Mouse (Mus musculus): ENCODE measurements at regions not wholly inside any gene's neighbourhood (a gene's known extent, or its start where the extent isn't known, plus 50 kb on each side); places are given as distances from the start of the nearest gene placed in this dataset.

- Histone ChIP-seq H3K4me2 (ENCODE audit: low read depth, low read length) (no peak overlapping the region), H3K27me3 (ENCODE audit: control insufficient read depth, insufficient read depth, low read length) (no peaks in the 10 kb centered on the region), H3K9ac (ENCODE audit: low read length) (no peak overlapping the region), H3K4me3 (replicated peaks; ENCODE audit: low read length) (no peak overlapping the region), H3K4me1 (ENCODE audit: control insufficient read depth, insufficient read depth, low read length) (no peaks in the 10 kb centered on the region), H3K27ac (ENCODE audit: low read length) (no peak overlapping the region), H3K36me3 (ENCODE audit: control insufficient read depth, insufficient read depth, low read length) (no peaks in the 10 kb centered on the region), H3K9me3 (replicated peaks; ENCODE audit: control insufficient read depth, low read length) (no peaks in the 10 kb centered on the region)
- WGBS, result 87% methylated on average over 1 of the region's 1 CpGs
- no peak for ATAC-seq (ENCODE audit: insufficient read depth, low FRiP score)
These were observed 589.9 kb upstream of the Pdcd1 start for GRCm38 (mm10) chr1:94642296-94642695.

GRCm38 (mm10) chr1:94658218-94658617, 605.9 kb upstream of the Pdcd1 start:
- Histone ChIP-seq H3K27ac (ENCODE audit: low read length) (no peak overlapping the region), H3K4me3 (replicated peaks; ENCODE audit: low read length) (no peak overlapping the region), H3K27me3 (ENCODE audit: control insufficient read depth, insufficient read depth, low read length) (no peaks in the 10 kb centered on the region), H3K9me3 (replicated peaks; ENCODE audit: control insufficient read depth, low read length) (no peaks in the 10 kb centered on the region), H3K4me2 (ENCODE audit: low read depth, low read length) (no peak overlapping the region), H3K4me1 (ENCODE audit: control insufficient read depth, insufficient read depth, low read length) (no peaks in the 10 kb centered on the region), H3K9ac (ENCODE audit: low read length) (no peak overlapping the region), H3K36me3 (ENCODE audit: control insufficient read depth, insufficient read depth, low read length) (no peaks in the 10 kb centered on the region)
- no peak for ATAC-seq (ENCODE audit: insufficient read depth, low FRiP score)

GRCm38 (mm10) chr1:94671641-94672040, 619.3 kb upstream of the Pdcd1 start:
- 63% methylated on average over 4 of the region's 4 CpGs for WGBS

GRCm38 (mm10) chr1:94700517-94700916, 612.9 kb upstream of the Fam174a start:
- 73% methylated on average over 1 of the region's 1 CpGs for WGBS
- H3K9me3 ChIP-seq (replicated peaks; ENCODE audit: control insufficient read depth, low read length), result no peaks in the 10 kb centered on the region
- no peak for ATAC-seq (ENCODE audit: insufficient read depth, low FRiP score)
- H3K27me3 ChIP-seq (ENCODE audit: control insufficient read depth, insufficient read depth, low read length), result no peaks in the 10 kb centered on the region
- no peak overlapping the region for H3K4me3 ChIP-seq (replicated peaks; ENCODE audit: low read length)
- no peaks in the 10 kb centered on the region for H3K36me3 ChIP-seq (ENCODE audit: control insufficient read depth, insufficient read depth, low read length)
- H3K4me2 ChIP-seq (ENCODE audit: low read depth, low read length), result no peak overlapping the region
- H3K9ac ChIP-seq (ENCODE audit: low read length), result no peak overlapping the region
- H3K27ac ChIP-seq (ENCODE audit: low read length), result no peak overlapping the region
- no peaks in the 10 kb centered on the region for H3K4me1 ChIP-seq (ENCODE audit: control insufficient read depth, insufficient read depth, low read length)

More at GRCm38 (mm10) chr1:94671641-94672040, 619.3 kb upstream of the Pdcd1 start:
- Histone ChIP-seq H3K36me3 (ENCODE audit: control insufficient read depth, insufficient read depth, low read length) (no peaks in the 10 kb centered on the region), H3K9me3 (replicated peaks; ENCODE audit: control insufficient read depth, low read length) (no peaks in the 10 kb centered on the region), H3K9ac (ENCODE audit: low read length) (no peak overlapping the region), H3K4me1 (ENCODE audit: control insufficient read depth, insufficient read depth, low read length) (no peaks in the 10 kb centered on the region), H3K27ac (ENCODE audit: low read length) (no peak overlapping the region), H3K4me2 (ENCODE audit: low read depth, low read length) (no peak overlapping the region), H3K4me3 (replicated peaks; ENCODE audit: low read length) (no peak overlapping the region), H3K27me3 (ENCODE audit: control insufficient read depth, insufficient read depth, low read length) (no peaks in the 10 kb centered on the region)
- no peak for ATAC-seq (ENCODE audit: insufficient read depth, low FRiP score)

- no peak for ATAC-seq (ENCODE audit: insufficient read depth, low FRiP score)
- Histone ChIP-seq H3K27me3 (ENCODE audit: control insufficient read depth, insufficient read depth, low read length) (no peaks in the 10 kb centered on the region), H3K4me1 (ENCODE audit: control insufficient read depth, insufficient read depth, low read length) (no peaks in the 10 kb centered on the region), H3K27ac (ENCODE audit: low read length) (no peak overlapping the region), H3K36me3 (ENCODE audit: control insufficient read depth, insufficient read depth, low read length) (no peaks in the 10 kb centered on the region), H3K9me3 (replicated peaks; ENCODE audit: control insufficient read depth, low read length) (no peaks in the 10 kb centered on the region), H3K9ac (ENCODE audit: low read length) (no peak overlapping the region), H3K4me2 (ENCODE audit: low read depth, low read length) (no peak overlapping the region), H3K4me3 (replicated peaks; ENCODE audit: low read length) (no peak overlapping the region)
- WGBS, result 71% methylated on average over 1 of the region's 1 CpGs
These were observed 611.7 kb upstream of the Fam174a start for GRCm38 (mm10) chr1:94701688-94702087.

- no peak overlapping the region for H3K9ac ChIP-seq (ENCODE audit: low read length)
- H3K27me3 ChIP-seq (ENCODE audit: control insufficient read depth, insufficient read depth, low read length), result no peaks in the 10 kb centered on the region
- H3K4me2 ChIP-seq (ENCODE audit: low read depth, low read length), result no peak overlapping the region
- H3K9me3 ChIP-seq (replicated peaks; ENCODE audit: control insufficient read depth, low read length), result no peaks in the 10 kb centered on the region
- ATAC-seq (ENCODE audit: insufficient read depth, low FRiP score), result no peak
- no peak overlapping the region for H3K27ac ChIP-seq (ENCODE audit: low read length)
- no peaks in the 10 kb centered on the region for H3K36me3 ChIP-seq (ENCODE audit: control insufficient read depth, insufficient read depth, low read length)
- 57% methylated on average over 5 of the region's 5 CpGs for WGBS
- H3K4me3 ChIP-seq (replicated peaks; ENCODE audit: low read length), result no peak overlapping the region
- no peaks in the 10 kb centered on the region for H3K4me1 ChIP-seq (ENCODE audit: control insufficient read depth, insufficient read depth, low read length)
These were observed 600.6 kb upstream of the Fam174a start for GRCm38 (mm10) chr1:94712812-94713211.

GRCm38 (mm10) chr1:94717699-94718098, 595.7 kb upstream of the Fam174a start:
- Histone ChIP-seq H3K4me2 (ENCODE audit: low read depth, low read length) (no peak overlapping the region), H3K27ac (ENCODE audit: low read length) (no peak overlapping the region), H3K9ac (ENCODE audit: low read length) (no peak overlapping the region), H3K4me1 (ENCODE audit: control insufficient read depth, insufficient read depth, low read length) (no peaks in the 10 kb centered on the region), H3K9me3 (replicated peaks; ENCODE audit: control insufficient read depth, low read length) (no peaks in the 10 kb centered on the region), H3K36me3 (ENCODE audit: control insufficient read depth, insufficient read depth, low read length) (no peaks in the 10 kb centered on the region), H3K27me3 (ENCODE audit: control insufficient read depth, insufficient read depth, low read length) (no peaks in the 10 kb centered on the region), H3K4me3 (replicated peaks; ENCODE audit: low read length) (no peak overlapping the region)
- no peak for ATAC-seq (ENCODE audit: insufficient read depth, low FRiP score)
- WGBS, result 40% methylated on average over 2 of the region's 2 CpGs

- no peak overlapping the region for H3K9ac ChIP-seq (ENCODE audit: low read length)
- no peak for ATAC-seq (ENCODE audit: insufficient read depth, low FRiP score)
- no peak overlapping the region for H3K4me3 ChIP-seq (replicated peaks; ENCODE audit: low read length)
- no peaks in the 10 kb centered on the region for H3K36me3 ChIP-seq (ENCODE audit: control insufficient read depth, insufficient read depth, low read length)
- no peaks in the 10 kb centered on the region for H3K27me3 ChIP-seq (ENCODE audit: control insufficient read depth, insufficient read depth, low read length)
- no peaks in the 10 kb centered on the region for H3K4me1 ChIP-seq (ENCODE audit: control insufficient read depth, insufficient read depth, low read length)
- H3K4me2 ChIP-seq (ENCODE audit: low read depth, low read length), result no peak overlapping the region
- H3K27ac ChIP-seq (ENCODE audit: low read length), result no peak overlapping the region
- no peaks in the 10 kb centered on the region for H3K9me3 ChIP-seq (replicated peaks; ENCODE audit: control insufficient read depth, low read length)
- WGBS, result 47% methylated on average over 1 of the region's 1 CpGs
These were observed 559.9 kb upstream of the Fam174a start for GRCm38 (mm10) chr1:94753523-94753922.

GRCm38 (mm10) chr1:94789019-94789585, 524.3 kb upstream of the Fam174a start:
- Histone ChIP-seq H3K36me3 (ENCODE audit: control insufficient read depth, insufficient read depth, low read length) (no peaks in the 10 kb centered on the region), H3K4me3 (replicated peaks; ENCODE audit: low read length) (no peak overlapping the region), H3K4me1 (ENCODE audit: control insufficient read depth, insufficient read depth, low read length) (no peaks in the 10 kb centered on the region), H3K4me2 (ENCODE audit: low read depth, low read length) (no peak overlapping the region), H3K27me3 (ENCODE audit: control insufficient read depth, insufficient read depth, low read length) (no peaks in the 10 kb centered on the region), H3K27ac (ENCODE audit: low read length) (no peak overlapping the region), H3K9ac (ENCODE audit: low read length) (no peak overlapping the region), H3K9me3 (replicated peaks; ENCODE audit: control insufficient read depth, low read length) (no peaks in the 10 kb centered on the region)
- ATAC-seq (ENCODE audit: insufficient read depth, low FRiP score), result no peak
- 81% methylated on average over 2 of the region's 2 CpGs for WGBS

- ATAC-seq (ENCODE audit: insufficient read depth, low FRiP score), result no peak
- Histone ChIP-seq H3K36me3 (ENCODE audit: control insufficient read depth, insufficient read depth, low read length) (no peaks in the 10 kb centered on the region), H3K27me3 (ENCODE audit: control insufficient read depth, insufficient read depth, low read length) (no peaks in the 10 kb centered on the region), H3K4me1 (ENCODE audit: control insufficient read depth, insufficient read depth, low read length) (no peaks in the 10 kb centered on the region), H3K27ac (ENCODE audit: low read length) (no peak overlapping the region), H3K9me3 (replicated peaks; ENCODE audit: control insufficient read depth, low read length) (no peaks in the 10 kb centered on the region), H3K4me3 (replicated peaks; ENCODE audit: low read length) (no peak overlapping the region), H3K9ac (ENCODE audit: low read length) (no peak overlapping the region), H3K4me2 (ENCODE audit: low read depth, low read length) (no peak overlapping the region)
- 50% methylated on average over 7 of the region's 7 CpGs for WGBS
These were observed 522.8 kb upstream of the Fam174a start for GRCm38 (mm10) chr1:94790604-94791003.
